Mouse (Mus musculus): ENCODE data around the gene Jmjd8. TPM values are rescaled to one million over a fixed set of nuclear protein-coding genes. Genes with fewer than 3 reads are reported as not detected.

Jmjd8 gene
- total RNA-seq, 1 experiment from 2014 or later, result 32.6 TPM

Other genes with a start within 250 kb of the Jmjd8 start
- gene Lmf1, start 249.8 kb upstream of the Jmjd8 start, total RNA-seq (2023), result 28.7 TPM
- not detected for gene Gng13, start 111.7 kb upstream of the Jmjd8 start, total RNA-seq (2023)
- gene Chtf18, start 101.4 kb upstream of the Jmjd8 start, total RNA-seq (2023), result 7.2 TPM
- gene Rpusd1, start 101.2 kb upstream of the Jmjd8 start, total RNA-seq (2023), result 5.6 TPM
- gene Mslnl, start 92.8 kb upstream of the Jmjd8 start, total RNA-seq (2023), result not detected
- gene Msln, start 74.5 kb upstream of the Jmjd8 start, total RNA-seq (2023), result 2.0 TPM
- 18.2 TPM for gene Narfl, start 55.1 kb upstream of the Jmjd8 start, total RNA-seq (2023)
- gene Haghl, start 43.2 kb upstream of the Jmjd8 start, total RNA-seq (2023), result 28.0 TPM
- gene Ccdc78, start 42.3 kb upstream of the Jmjd8 start, total RNA-seq (2023), result not detected
- gene Fam173a, start 36.0 kb upstream of the Jmjd8 start, total RNA-seq (2023), result 56.0 TPM
- not detected for gene AC134908.4, start 33.2 kb upstream of the Jmjd8 start, total RNA-seq (2023)
- 22.5 TPM for gene Metrn, start 31.7 kb upstream of the Jmjd8 start, total RNA-seq (2023)
- gene Fbxl16, start 19.8 kb upstream of the Jmjd8 start, total RNA-seq (2023), result not detected
- 19.9 TPM for gene Wdr24, start 5.2 kb upstream of the Jmjd8 start, total RNA-seq (2023)
- 74.2 TPM for gene Stub1, start 4.5 kb downstream of the Jmjd8 start, total RNA-seq (2023)
- gene Rhbdl1, start 8.4 kb downstream of the Jmjd8 start, total RNA-seq (2023), result 11.7 TPM
- gene Gm20683, start 12.9 kb downstream of the Jmjd8 start, total RNA-seq (2023), result 11.6 TPM
- gene Rhot2, start 16.0 kb downstream of the Jmjd8 start, total RNA-seq (2023), result 77.4 TPM
- gene Wdr90, start 32.6 kb downstream of the Jmjd8 start, total RNA-seq (2023), result 28.6 TPM
- gene Mcrip2, start 39.9 kb downstream of the Jmjd8 start, total RNA-seq (2023), result 3.6 TPM
- 29.1 TPM for gene Mettl26, start 46.2 kb downstream of the Jmjd8 start, total RNA-seq (2023)
- 9.4 TPM for gene Wfikkn1, start 52.0 kb downstream of the Jmjd8 start, total RNA-seq (2023)
- gene Rab40c, start 90.9 kb downstream of the Jmjd8 start, total RNA-seq (2023), result 22.2 TPM
- 56.0 TPM for gene Pigq, start 116.1 kb downstream of the Jmjd8 start, total RNA-seq (2023)
- gene Nhlrc4, start 116.1 kb downstream of the Jmjd8 start, total RNA-seq (2023), result not detected
- gene A930017K11Rik, start 123.7 kb downstream of the Jmjd8 start, total RNA-seq (2023), result not detected
- 40.8 TPM for gene Capn15, start 156.9 kb downstream of the Jmjd8 start, total RNA-seq (2023)
- gene Rab11fip3, start 240.7 kb downstream of the Jmjd8 start, total RNA-seq (2023), result 22.1 TPM